Mouse (Mus musculus) small intestine, adult 2 months (tissue): Measurements from ENCODE around the gene Olfr1158.

ENCODE experiments used
- CTCF ChIP-seq: fragments of 200-500 bp; IDR thresholded peaks from 2 replicates; pipeline ENCODE4 v1.5.1; 2012; ENCODE audit warnings: low read depth, mild to moderate bottlenecking, control low read depth, inconsistent platforms, low read length, moderate library complexity, mixed read lengths; ENCODE audit not compliant: insufficient replicate concordance, insufficient read length; ENCODE audit errors: extremely low read depth
- POLR2A ChIP-seq: fragments of 200-500 bp; IDR thresholded peaks from 2 replicates; pipeline ENCODE4 v1.6.1; 2012; ENCODE audit warnings: low read depth, mild to moderate bottlenecking, control low read depth, inconsistent platforms, low read length, moderate library complexity

DNA sequence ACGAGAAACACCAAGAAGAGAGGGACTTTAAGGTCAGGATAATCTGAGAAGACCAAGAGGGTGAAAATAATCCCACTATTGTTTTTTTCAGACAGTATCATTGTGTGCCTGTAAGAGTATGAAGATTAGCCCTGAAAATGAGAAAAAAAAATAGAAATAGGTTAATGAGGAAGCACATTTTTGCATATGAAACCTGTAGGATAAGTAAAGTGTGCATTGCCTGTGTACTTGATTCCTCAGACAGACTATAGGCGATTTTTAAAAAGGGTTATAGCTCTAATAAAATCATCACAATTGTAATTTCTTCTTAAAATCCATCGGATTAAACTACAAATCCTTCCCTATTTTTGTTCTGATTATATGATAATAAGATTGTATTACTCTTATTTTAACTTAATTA, 15.3 kb upstream of the Olfr1158 start, which contains the start of gene Olfr74:
- TF ChIP-seq CTCF (no peak), POLR2A (no peak)
